Mouse (Mus musculus) olfactory bulb, adult 2 months (tissue): ENCODE data around the gene Inha.

Experiments
- CTCF ChIP-seq: fragments of 200-500 bp; IDR thresholded peaks from 2 replicates; pipeline ENCODE4 v1.5.1; 2012; ENCODE audit warnings: low read depth, mild to moderate bottlenecking, low read length, moderate library complexity; ENCODE audit not compliant: insufficient read depth
- POLR2A ChIP-seq: fragments of 200-500 bp; IDR thresholded peaks from 2 replicates; pipeline ENCODE4 v1.6.1; 2012; ENCODE audit warnings: mild to moderate bottlenecking, low read depth, low read length, moderate library complexity; ENCODE audit not compliant: insufficient read depth

GRCm38 (mm10) chr1:75457710-75458024 lies 49.2 kb upstream of the Inha start:
- no peak for TF ChIP-seq CTCF
- TF ChIP-seq POLR2A: no peak
